Mouse (Mus musculus): ENCODE data around the gene Pdgfb. TPM values are rescaled to one million over a fixed set of nuclear protein-coding genes. Genes with fewer than 3 reads are reported as not detected.
A peak's percentile ranks its signal among the peaks of the same experiment; 100 is the strongest.

The Pdgfb gene
- total RNA-seq, 2 experiments from 2014 or later, result 19.2 to 26.6 TPM

DNA sequence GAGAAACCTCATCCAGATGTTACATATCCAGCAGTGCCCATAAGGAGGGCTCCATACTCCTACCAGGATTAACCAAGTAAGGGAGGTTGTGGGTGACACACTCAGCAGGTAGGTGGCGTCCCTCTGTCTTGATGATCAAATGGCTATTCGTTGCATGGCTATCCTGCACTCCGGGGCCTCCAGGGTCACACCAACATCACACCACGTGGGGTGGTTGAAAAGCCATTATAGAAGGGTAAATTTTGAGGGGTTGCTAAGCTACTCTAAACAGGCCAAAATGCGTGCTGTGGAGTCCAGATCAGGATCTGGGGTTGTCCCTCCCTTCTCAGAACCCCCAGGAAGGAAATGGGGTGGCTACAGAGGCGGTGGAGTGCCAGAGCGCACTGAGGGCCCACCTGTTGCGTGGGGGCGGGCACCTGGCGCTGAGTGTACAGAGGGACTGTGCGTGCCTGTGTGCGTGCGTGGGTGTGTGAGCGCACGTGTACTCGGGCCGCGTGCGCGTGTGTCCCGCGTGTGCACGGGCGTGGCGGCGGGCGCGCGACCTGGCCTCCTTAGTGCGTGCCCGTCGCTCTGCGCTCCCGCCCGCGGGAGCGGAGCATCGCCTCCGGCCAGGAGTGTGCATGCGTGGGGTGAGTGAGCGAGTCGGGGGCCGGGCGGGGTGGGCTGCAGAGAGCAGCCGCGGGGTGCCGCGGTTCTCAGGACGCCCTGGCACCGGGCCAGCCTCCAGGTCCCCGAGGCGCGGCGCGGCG is 2.8 kb downstream of the Pdgfb start:
- intact Hi-C loops (cut with DNase I), result no loop called here
- peak; percentile 73 for DNase-seq

DNA sequence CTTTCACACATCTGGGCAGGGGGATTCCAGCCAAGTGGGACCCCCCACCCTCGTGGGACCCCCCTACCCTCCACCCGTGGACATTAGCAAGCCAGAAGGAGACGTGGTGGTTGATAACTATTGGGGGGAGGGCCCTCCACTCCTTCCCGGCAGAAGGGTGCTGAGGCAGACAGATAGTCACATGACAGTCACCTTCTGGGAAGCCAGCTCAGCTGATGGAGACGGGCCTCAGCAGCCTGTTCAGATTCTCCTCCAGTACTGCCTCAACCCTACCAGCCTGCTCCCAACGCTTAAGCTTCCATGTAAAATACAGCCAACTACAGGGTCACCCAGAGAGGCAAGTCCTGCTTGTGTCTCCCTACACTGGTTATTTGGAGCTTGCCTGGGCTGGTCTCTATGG is 3.6 kb downstream of the Pdgfb start:
- DNase-seq, result no peak
- intact Hi-C loops (cut with DNase I), result no loop called here

DNA sequence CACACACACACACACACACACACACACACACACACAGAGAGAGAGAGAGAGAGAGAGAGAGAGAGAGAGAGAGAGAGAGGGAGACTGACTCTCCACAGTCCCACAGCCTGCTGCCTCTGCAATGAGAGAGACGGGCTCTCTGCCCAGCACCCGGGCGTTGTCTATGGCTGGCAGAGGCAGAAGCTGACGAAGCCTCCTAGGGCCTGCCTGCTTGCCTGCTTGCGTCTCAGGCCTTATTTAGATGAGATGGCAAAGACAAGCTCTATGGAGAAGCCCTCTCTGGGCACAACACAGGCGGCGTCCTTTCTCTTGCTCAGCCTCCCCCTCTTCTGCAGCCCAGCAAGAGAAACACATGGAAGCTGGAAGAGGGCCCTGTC is 4.6 kb downstream of the Pdgfb start:
- DNase-seq, result peak; percentile 59

DNA sequence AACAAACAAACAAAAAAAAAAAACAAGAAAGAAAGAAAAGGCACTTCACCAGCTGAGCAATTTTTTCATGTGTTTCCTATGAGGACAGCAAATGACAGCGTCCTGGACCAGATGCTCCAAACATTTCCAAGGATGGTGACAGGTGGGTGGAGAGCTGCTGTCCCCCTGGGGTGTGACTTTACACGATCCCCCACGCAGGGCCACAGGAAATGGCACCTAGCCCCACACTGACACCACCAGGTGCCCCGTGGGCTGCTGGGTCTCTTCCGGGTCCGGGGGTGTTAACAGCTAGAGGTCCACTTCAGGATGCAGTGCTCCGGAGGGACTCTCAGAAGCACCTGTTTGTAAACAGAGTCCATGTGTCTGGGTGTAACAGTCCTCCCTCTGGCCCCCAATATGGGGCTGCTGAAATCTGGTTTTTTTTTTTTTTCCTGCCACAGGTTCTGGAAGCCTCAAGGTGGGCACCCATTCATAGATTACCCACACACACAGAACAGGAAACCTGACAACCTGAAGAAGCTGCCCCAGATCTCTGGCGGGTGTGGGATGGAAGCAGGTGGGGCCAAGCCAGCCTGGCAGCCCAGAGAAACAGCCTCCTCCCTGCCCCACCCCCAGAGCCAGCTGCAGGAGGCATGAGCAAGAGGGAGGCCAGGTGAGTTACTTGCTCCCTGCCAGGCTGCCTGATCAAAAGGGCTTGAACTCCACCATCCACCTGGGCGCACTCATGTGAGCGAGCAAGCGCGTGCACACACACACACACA is 5.2 kb downstream of the Pdgfb start:
- DNase-seq, result no peak
- intact Hi-C loops (cut with DNase I), result no loop called here

More for the DNA sequence above, 4.6 kb downstream of the Pdgfb start:
- intact Hi-C loops (cut with DNase I), result no loop called here

DNA sequence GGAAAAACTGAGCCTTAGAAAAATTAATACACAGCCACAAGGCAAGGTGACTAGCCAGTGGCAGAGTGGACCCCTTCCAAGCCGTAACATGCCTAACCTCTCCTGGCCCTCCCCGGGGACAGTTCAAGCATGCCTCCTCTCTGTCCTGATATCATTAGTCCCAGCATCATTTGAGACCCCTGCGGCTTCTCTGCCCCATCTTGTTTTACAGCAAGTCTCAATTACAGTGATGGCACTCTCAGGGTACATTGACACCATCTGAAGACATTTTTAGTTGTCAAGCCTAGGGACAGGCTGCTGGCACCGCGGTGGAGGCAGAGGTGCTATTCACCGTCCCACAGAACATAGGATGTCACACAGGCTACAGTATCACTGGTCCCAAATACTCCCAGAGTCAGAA is 6.3 kb downstream of the Pdgfb start:
- intact Hi-C loops (cut with DNase I), result no loop called here
- DNase-seq, result no peak

DNA sequence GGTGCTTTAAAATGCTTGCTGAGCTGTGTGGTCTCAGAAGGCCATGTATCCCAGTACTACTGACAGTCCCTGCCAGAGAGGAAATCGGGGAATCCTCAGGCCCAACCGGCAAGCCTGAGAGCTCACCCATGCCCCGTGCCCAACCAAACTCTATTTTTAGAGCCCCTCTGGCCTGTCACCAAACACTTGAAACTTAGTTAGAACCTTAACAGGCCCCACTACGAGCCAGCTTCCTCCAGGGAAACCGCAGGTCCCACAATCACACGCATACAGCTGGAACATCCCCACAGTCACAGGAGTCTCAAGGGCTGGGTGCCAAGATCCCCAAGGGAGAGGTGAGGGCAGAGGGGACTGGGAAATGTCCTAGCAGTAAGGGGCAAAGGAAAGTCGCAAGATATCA is 8.6 kb downstream of the Pdgfb start:
- intact Hi-C loops (cut with DNase I), result no loop called here
- no peak for DNase-seq

DNA sequence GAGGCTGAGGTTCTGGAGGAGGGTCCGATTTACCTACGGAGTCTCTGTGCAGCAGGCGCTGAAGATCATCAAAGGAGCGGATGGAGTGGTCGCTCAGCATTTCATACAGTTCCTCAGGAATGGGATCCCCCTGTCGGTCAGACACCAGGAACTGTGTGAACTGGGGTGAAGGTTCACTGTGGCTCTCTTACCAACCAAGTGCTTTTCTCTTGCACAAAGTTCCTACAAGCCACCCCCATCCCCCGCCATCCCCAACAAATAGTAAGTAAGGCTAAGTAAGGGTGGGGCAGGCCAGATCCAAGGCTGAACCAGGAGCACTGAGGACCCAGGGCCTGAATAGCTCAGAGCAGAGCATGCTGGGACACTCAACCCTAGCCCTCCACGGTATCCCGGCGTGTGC is 9.3 kb downstream of the Pdgfb start:
- intact Hi-C loops (cut with DNase I), result no loop called here
- DNase-seq, result no peak

DNA sequence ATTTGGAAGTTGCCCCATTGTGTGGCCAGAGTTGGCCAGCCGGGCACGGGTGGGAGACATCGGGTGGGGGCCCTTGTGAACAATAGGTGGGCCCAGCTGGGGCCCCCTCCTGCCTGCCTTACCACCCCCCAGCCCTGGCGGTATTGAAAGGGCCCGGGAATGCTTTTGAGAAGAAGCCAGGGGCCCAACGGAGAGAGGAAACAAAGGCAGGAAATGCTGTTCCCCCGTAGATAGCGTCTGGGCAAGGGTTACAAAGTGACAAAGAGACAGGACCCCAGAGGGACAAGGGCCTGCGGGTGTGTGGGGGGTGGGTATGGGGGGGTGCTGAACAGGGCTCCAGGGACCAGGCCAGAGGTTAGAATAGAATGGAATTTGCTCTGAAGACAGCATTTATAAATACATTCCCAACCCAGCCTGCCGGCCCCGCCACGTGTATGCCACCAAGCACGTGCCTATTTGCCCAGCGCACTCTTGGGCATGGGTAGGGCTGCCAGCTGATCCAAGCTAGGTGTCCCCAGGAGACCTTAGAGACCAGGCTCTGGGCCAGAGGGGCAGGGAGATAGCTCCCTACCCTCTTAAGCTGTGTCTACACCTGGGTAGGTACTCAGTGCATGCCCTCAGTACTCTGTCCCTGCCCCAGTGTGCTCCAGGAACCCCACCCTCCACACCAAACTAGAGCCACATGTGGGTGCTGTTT is 10.0 kb downstream of the Pdgfb start:
- DNase-seq, result no peak
- intact Hi-C loops (cut with DNase I), result no loop called here

DNA sequence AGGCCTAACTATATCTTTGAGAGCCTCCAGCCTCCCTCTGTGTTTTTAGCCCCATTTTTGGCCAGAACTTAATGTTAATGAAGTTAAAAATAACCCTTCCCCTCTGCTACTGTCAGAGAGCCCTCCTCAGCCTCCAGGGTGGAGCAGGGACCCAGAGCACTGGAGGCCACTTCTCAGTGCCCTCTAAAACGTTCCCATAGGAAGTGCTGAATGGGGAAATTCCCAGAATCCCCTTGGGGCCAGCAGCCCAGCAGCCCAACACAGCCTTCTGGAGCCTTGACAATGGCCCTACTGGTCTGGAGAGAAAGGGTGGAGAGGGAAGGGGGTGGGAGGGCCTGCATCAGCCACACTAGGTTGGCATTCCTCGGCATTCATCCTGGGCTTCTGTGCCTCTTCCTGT is 11.2 kb downstream of the Pdgfb start:
- intact Hi-C loops (cut with DNase I), result no loop called here
- DNase-seq, result no peak

DNA sequence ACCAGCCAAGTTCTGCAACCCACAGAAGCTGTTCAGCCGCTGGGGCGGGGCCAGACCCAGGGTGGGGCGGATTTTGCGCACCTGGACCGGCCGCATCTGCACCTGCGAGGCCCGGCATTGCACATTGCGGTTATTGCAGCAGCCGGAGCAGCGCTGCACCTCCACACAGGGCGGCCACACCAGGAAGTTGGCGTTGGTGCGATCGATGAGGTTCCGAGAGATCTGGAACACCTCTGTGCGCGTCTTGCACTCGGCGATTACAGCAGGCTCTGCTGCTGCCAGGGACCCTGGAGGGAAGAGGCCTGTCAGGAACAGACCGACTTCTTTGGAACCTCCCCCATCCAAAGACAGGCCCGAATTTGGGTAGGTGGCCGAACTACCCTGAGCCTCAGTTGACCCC is 13.2 kb downstream of the Pdgfb start:
- DNase-seq, result no peak
- intact Hi-C loops (cut with DNase I), result no loop called here

DNA sequence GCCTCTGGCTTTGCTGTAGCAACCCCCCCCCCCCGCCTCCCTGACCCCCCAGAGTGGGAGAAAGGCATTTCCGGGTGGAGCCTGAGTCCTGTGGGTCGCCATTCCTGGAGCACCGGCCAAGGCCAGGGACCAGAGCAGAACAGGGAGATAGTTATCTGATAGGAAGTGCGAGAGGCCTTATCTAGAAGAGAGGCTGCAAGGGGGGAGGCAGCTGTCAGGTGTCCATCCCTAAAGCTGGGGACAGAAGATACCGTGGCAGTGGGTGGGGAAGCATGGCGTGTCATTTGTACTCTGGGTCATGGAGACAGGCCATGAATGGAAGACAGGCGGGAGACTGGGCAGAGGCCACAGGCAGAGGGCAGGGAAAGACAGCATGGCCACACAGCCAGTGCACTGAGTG is 14.1 kb downstream of the Pdgfb start:
- DNase-seq, result no peak
- intact Hi-C loops (cut with DNase I), result no loop called here

DNA sequence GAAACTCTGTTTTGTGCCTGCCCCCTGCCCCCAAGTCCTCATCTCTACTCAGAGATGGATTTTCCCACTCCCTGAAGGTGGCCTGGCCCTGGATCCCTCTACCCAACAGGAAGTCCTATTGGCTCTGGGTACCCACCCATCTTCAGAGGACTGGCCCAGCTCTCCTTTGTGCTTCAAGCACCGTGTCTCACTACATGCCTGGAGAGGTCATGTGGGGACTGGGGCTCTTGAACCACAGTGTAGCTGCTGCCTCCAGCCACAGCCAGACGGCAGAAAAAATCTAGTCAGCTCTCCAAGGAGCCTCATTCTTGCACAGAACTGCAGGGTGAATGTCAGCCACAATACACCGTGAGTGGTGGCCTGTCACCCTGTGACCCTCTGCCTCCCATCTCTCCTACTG is 16.8 kb downstream of the Pdgfb start:
- intact Hi-C loops (cut with DNase I), result no loop called here
- no peak for DNase-seq

DNA sequence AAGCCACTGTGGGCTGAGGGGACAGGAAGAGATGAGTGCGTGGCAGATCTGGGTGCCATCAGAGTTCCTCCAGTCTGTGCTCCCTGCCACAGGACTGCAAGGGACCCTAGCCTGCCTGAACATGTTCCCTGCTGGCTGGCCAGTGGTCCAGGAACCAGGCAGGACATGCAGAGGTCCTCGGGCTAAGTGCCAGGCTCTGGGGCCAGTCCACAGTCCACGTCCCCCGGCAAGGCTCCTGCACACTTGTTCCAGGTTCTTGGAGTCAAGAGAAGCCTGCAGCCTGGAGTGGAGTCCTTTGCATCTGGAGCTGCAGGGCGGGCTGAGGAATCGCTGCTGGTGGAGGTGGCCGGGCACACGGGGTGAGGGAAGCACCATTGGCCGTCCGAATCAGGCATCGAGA is 18.0 kb downstream of the Pdgfb start:
- DNase-seq, result no peak
- intact Hi-C loops (cut with DNase I), result no loop called here

DNA sequence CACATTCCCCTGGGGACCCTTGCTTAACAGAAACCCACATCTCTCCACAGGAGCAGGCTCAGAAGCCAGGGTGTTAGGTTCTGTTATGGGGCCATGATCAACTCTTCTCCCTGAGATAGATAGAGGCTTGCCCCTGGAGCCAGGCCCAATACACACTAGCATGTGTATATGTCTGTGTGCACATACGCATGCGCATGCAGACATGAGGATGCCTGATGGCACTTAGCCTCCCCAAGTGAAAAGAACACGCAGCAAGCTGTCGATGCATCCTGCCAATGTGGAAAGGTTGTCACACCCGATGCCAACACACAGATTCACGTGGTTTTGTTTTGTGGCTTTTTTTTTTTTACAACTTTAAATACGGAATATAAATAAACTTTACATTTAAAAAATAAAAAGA is 19.2 kb downstream of the Pdgfb start:
- intact Hi-C loops (cut with DNase I), result no loop called here

DNA sequence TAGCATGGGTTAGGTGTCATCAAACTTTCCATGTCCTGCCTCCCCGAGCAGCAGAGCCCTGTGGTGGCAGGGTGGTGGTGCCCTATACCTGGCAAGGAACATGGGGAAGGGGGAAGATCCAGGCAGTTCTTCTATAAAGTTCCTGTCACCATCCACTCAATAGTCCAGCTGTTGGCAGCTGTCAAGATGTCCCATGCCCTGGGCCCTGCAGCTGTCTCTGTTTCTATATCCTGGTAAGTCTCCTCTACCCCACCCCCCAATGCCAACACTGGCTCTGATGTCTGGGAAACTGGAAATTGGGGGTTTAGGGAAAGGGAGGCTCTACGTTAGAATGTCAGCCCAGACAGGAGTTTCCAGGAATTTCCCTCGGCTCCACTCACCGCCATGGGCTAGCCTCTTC is 20.2 kb downstream of the Pdgfb start:
- intact Hi-C loops (cut with DNase I), result no loop called here
- DNase-seq, result no peak

More for the DNA sequence above, 19.2 kb downstream of the Pdgfb start:
- DNase-seq, result no peak

DNA sequence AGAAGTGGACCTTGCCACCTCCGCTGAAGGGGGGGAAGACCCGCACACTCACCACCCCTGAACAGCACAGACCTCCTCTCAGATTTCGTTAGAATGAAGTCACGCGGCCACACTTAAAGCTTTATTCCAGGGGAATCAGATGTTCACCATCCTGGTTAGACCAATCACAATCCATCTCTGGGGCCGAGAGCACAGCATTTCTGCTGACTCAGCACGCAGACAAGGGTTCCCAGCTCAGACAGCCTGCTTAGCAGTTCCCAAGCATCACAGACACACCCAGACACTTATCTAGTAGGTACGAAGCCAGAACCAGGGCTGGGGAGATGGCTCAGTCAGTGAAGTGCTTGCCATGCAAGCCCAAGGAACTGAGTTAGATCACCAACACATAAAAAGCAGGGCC is 28.6 kb downstream of the Pdgfb start:
- DNase-seq, result no peak
- intact Hi-C loops (cut with DNase I), result no loop called here

DNA sequence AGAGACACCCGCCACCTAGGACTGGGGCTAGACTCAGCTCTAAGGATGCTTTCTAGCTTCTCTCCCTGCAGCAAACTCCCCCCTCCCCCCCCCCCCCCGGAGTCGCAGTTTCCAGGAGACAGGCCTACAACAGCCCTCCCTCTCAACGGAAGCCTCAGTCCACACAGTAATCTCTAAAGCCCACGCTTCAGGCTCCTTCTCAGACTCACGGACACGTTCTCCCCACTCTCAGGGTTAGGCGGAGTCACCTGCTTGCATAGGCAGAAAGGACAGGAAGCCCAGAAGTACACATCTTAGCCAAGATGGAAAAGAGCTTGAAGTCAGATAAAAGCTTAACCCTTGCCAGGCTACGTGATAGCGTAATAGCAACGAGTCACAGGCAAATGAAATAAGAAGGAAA is 29.3 kb downstream of the Pdgfb start:
- DNase-seq, result no peak
- intact Hi-C loops (cut with DNase I), result no loop called here

DNA sequence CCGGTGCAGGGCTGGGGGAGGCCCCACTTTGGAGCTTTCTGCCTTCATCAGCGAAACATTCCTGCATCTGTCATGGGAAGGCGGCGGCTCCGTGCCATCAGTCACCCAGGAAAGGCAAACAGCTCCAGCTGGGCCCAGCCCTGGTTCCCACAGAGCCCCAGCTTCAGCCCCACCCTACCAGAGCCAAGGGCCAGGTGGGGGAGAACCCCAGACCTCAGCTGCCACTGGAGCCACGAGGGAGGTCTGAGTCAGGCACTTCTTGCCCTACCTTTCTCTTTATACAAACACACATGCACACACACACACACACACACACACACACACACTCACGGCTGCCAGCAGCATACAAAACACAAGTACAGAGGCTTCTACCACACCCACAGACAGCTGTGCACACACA is 30.6 kb downstream of the Pdgfb start:
- DNase-seq, result no peak
- intact Hi-C loops (cut with DNase I), result no loop called here

DNA sequence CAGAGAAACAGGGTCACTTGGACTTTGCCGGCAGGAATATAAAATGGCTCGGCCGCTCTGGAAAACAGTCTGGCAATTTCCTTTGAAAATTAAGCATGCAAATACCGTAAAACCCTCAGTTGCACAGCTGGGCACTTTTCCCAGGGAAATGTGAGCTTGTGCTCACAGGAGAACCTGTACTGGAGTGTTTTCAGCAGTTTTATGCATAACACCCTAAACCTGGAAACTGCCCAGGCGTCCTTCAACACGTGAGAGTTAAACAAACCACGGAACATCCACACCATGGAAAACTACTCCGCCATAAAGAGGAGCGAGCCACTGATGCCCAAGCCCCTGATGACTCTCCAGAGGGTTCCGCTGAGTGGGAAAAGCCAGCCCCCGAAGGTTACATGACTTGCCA is 34.1 kb downstream of the Pdgfb start:
- intact Hi-C loops (cut with DNase I), result no loop called here
- no peak for DNase-seq

DNA sequence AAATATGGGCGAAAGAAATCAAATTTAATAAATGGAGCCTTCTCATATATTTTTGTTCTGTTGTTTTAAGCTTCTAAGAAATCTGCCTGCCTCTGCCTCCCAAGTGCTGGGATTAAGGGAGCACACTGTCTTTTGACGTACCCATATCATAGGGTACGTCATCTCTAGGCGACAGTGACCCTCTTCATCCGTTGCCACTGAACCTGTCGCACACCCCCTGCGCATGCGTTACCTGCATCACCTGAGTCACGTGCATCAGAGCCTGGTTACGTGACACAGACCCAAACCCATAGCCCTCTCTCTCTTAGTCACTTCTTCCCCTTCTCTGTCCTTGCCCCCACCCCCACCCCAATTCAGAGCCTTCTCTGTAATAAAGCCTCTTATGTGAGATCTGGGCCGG is 42.6 kb downstream of the Pdgfb start:
- intact Hi-C loops (cut with DNase I), result no loop called here
- no peak for DNase-seq

DNA sequence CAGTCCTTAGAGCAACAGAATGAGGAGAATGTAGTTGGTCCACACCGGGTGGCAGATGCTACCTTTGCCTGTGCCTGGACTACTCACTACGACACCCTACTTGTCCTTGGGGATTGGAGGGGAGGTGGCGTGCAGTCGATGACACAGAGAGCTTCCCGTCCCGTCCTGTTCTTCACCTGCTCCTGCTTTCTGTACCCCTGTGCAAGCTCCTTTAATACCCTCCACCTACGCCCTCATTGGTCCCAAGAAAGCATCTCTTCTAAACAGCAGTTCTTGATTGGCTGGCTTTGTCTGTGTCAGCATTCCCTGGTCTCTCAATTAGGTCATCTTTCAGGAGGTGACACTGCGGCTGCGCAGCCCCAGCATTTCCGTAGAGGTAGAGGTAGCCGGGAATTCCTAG is 43.8 kb downstream of the Pdgfb start, which contains the start of gene Cbx7:
TSS of gene Cbx7 (minus strand) at position 180 of the 400 bp plus-strand sequence.
- intact Hi-C loops (cut with DNase I), result no loop called here
- DNase-seq, result no peak

DNA sequence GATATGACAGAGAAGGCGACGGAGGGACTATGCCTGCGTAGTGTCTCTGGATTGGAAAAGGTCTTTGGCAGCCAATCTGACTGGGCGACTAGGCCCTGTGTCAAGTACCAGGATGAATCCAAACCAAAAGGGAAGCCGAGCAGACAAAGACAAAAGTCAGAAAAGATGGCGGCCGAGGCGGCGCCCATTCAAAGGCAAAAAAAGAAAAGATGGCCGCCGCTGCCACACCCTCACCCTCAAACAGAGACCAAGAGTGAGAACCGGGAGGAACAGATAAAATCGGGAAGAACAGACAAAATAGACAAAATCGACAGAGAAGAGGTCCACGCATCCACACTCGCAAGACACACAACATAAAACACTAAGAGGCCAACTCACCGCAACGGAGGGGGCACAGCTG is 44.3 kb downstream of the Pdgfb start:
- DNase-seq, result no peak
- intact Hi-C loops (cut with DNase I), result no loop called here
